Mouse (Mus musculus): ENCODE measurements around the gene Ace. TPM values are rescaled to one million over a fixed set of nuclear protein-coding genes. Genes with fewer than 3 reads are reported as not detected.

Gene Ace
- total and polyA plus RNA-seq, 3 experiments: not detected

DNA sequence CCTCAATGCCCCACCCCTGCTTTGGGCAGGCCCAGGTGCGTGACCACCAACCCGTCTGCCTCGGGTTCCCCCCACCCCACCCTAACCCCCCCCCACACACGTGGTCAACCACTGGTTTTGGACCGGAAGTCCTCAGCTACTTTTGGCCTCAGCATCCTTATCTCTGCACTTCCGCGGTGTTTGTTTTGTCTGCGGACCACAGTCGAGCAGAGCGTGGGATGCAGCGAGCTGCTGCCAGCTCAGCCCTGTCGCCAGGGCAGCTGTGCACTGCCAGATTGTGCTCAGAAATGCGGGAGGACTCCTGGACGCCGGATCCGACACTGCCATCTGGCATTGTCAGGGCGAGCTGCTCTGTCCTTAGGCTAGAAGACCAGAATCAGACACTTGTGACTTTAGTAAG is 8.4 kb upstream of the Ace start:
- ATAC-seq (ENCODE audit: extremely low read depth, insufficient number of reproducible peaks, low FRiP score, poor library complexity, severe bottlenecking): no peak
- no peaks in the 10 kb centered on the region for H3K4me1 ChIP-seq (ENCODE audit: insufficient read depth, low read depth, low read length)
- no peaks in the 10 kb centered on the region for H3K9me3 ChIP-seq (replicated peaks)
- peaks cover 4% of the 10 kb centered on the region for H3K27me3 ChIP-seq (ENCODE audit: insufficient read depth, low read length)
- TF ChIP-seq CTCF (IDR thresholded peaks at IDR 0.05; ENCODE audit: low read depth, low read length) (no peak), GATA2 (IDR thresholded peaks at IDR 0.05; ENCODE audit: borderline replicate concordance, low read depth, low read length) (no peak), TAL1 (conservative IDR thresholded peaks at IDR 0.05; ENCODE audit: low read depth, low read length) (no peak), POLR2AphosphoS5 (IDR thresholded peaks at IDR 0.05; ENCODE audit: insufficient replicate concordance, low read depth, low read length) (no peak), GATA1 (IDR thresholded peaks at IDR 0.05; ENCODE audit: borderline replicate concordance, low read length) (no peak)
- DNase-seq (ENCODE audit: low spot score): no peak
- H3K36me3 ChIP-seq (replicated peaks): no peaks in the 10 kb centered on the region
- H3K4me3 ChIP-seq (ENCODE audit: low read depth, low read length): no peak overlapping the region

- Histone ChIP-seq H3K4me3 (ENCODE audit: low read depth, low read length) (no peak overlapping the region), H3K4me1 (ENCODE audit: insufficient read depth, low read depth, low read length) (no peaks in the 10 kb centered on the region), H3K27me3 (ENCODE audit: insufficient read depth, low read length) (peaks cover 4% of the 10 kb centered on the region; the same call in 1 of the 2 replicates), H3K9me3 (replicated peaks) (no peaks in the 10 kb centered on the region), H3K36me3 (replicated peaks) (no peaks in the 10 kb centered on the region)
- ATAC-seq (ENCODE audit: extremely low read depth, insufficient number of reproducible peaks, low FRiP score, poor library complexity, severe bottlenecking): no peak
- no peak for TF ChIP-seq POLR2AphosphoS5 (IDR thresholded peaks at IDR 0.05; ENCODE audit: insufficient replicate concordance, low read depth, low read length)
- no peak for DNase-seq (ENCODE audit: low spot score)
Measured at GRCm38 (mm10) chr11:105964691-105965090, 3.1 kb upstream of the Ace start.

- no peak for DNase-seq (ENCODE audit: low spot score)
- no peak for ATAC-seq (ENCODE audit: extremely low read depth, insufficient number of reproducible peaks, low FRiP score, poor library complexity, severe bottlenecking)
- peaks cover 4% of the 10 kb centered on the region; the same call in 1 of the 2 replicates for H3K27me3 ChIP-seq (ENCODE audit: insufficient read depth, low read length)
- no peaks in the 10 kb centered on the region for H3K36me3 ChIP-seq (replicated peaks)
- H3K4me3 ChIP-seq (ENCODE audit: low read depth, low read length): no peak overlapping the region
- no peaks in the 10 kb centered on the region for H3K9me3 ChIP-seq (replicated peaks)
- H3K4me1 ChIP-seq (ENCODE audit: insufficient read depth, low read depth, low read length): no peaks in the 10 kb centered on the region
- no peak for TF ChIP-seq TAL1 (conservative IDR thresholded peaks at IDR 0.05; ENCODE audit: low read depth, low read length)
- TF ChIP-seq CTCF (IDR thresholded peaks at IDR 0.05; ENCODE audit: low read depth, low read length): no peak
- no peak for TF ChIP-seq POLR2AphosphoS5 (IDR thresholded peaks at IDR 0.05; ENCODE audit: insufficient replicate concordance, low read depth, low read length)
- no peak for TF ChIP-seq GATA2 (IDR thresholded peaks at IDR 0.05; ENCODE audit: borderline replicate concordance, low read depth, low read length)
- no peak for TF ChIP-seq GATA1 (IDR thresholded peaks at IDR 0.05; ENCODE audit: borderline replicate concordance, low read length)
Measured at GRCm38 (mm10) chr11:105966288-105966687, 1.5 kb upstream of the Ace start.

DNA sequence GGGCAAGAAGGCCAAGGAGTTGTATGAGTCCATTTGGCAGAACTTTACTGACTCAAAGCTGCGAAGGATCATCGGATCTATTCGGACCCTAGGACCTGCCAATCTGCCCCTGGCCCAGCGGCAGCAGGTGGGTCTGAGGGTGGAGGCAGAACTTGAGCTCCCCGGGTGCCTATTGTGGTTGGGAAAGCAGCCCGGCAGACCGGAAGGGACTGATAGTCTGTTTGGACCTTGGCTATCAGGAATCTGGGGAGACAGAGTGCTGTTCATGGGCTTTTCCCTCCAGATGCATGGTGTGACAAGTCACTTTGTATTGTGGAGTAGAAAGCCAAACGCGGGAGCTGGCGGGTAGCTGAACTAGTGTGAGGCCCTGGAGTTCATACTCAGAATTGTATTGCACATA is 1.2 kb downstream of the Ace start:
- H3K4me3 ChIP-seq (ENCODE audit: low read depth, low read length): no peak overlapping the region
- H3K4me1 ChIP-seq (ENCODE audit: insufficient read depth, low read depth, low read length): no peaks in the 10 kb centered on the region
- H3K27me3 ChIP-seq (ENCODE audit: insufficient read depth, low read length): peaks cover 4% of the 10 kb centered on the region; the same call in 1 of the 2 replicates
- ATAC-seq (ENCODE audit: extremely low read depth, insufficient number of reproducible peaks, low FRiP score, poor library complexity, severe bottlenecking) (no peak), DNase-seq (ENCODE audit: low spot score) (no peak)
- TF ChIP-seq TAL1 (conservative IDR thresholded peaks at IDR 0.05; ENCODE audit: low read depth, low read length) (no peak), POLR2AphosphoS5 (IDR thresholded peaks at IDR 0.05; ENCODE audit: insufficient replicate concordance, low read depth, low read length) (no peak), GATA2 (IDR thresholded peaks at IDR 0.05; ENCODE audit: borderline replicate concordance, low read depth, low read length) (no peak), CTCF (IDR thresholded peaks at IDR 0.05; ENCODE audit: low read depth, low read length) (no peak), GATA1 (IDR thresholded peaks at IDR 0.05; ENCODE audit: borderline replicate concordance, low read length) (no peak)
- no peaks in the 10 kb centered on the region for H3K36me3 ChIP-seq (replicated peaks)
- no peaks in the 10 kb centered on the region for H3K9me3 ChIP-seq (replicated peaks)

DNA sequence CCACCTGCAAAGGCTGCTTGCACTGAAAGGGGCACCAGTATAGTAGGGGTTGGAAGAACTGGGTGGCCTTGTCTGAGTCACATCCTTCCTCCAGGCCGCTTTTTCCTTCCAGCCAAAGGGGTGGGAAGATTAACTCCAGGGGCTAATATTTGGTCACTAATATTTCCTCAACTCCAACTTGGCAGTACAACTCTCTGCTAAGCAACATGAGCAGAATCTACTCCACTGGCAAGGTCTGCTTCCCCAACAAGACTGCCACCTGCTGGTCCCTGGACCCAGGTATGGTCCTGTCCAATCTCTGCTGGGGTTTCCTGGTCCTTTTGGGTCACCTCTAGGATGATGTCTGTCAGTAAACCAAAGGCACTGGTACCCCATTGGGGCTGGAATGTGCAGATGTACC is 1.8 kb downstream of the Ace start:
- H3K27me3 ChIP-seq (ENCODE audit: insufficient read depth, low read length): peaks cover 5% of the 10 kb centered on the region; the same call in 1 of the 2 replicates
- H3K9me3 ChIP-seq (replicated peaks): no peaks in the 10 kb centered on the region
- DNase-seq (ENCODE audit: low spot score) (no peak), ATAC-seq (ENCODE audit: extremely low read depth, insufficient number of reproducible peaks, low FRiP score, poor library complexity, severe bottlenecking) (no peak)
- H3K4me3 ChIP-seq (ENCODE audit: low read depth, low read length): no peak overlapping the region
- no peak for TF ChIP-seq GATA2 (IDR thresholded peaks at IDR 0.05; ENCODE audit: borderline replicate concordance, low read depth, low read length)
- H3K36me3 ChIP-seq (replicated peaks): no peaks in the 10 kb centered on the region
- H3K4me1 ChIP-seq (ENCODE audit: insufficient read depth, low read depth, low read length): no peaks in the 10 kb centered on the region

DNA sequence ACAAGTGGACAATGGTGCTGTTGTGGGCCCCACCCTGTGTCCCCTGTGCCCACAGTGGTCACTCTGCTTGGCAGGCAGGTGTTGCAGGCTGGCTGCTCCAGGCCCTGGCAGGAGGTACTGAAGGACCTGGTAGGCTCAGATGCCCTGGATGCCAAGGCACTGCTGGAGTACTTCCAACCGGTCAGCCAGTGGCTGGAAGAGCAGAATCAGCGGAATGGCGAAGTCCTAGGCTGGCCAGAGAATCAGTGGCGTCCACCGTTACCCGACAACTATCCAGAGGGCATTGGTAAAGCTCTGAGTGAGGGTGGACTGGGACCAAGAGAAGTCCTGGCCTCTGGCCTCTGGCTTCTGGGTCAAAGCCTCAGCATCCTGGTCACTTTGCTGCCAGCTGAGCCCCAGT is 6.8 kb downstream of the Ace start:
- H3K4me3 ChIP-seq (ENCODE audit: low read depth, low read length): no peak overlapping the region
- ATAC-seq (ENCODE audit: extremely low read depth, insufficient number of reproducible peaks, low FRiP score, poor library complexity, severe bottlenecking): no peak
- no peaks in the 10 kb centered on the region; the same call in 1 of the 2 replicates for H3K4me1 ChIP-seq (ENCODE audit: insufficient read depth, low read depth, low read length)
- TF ChIP-seq GATA1 (IDR thresholded peaks at IDR 0.05; ENCODE audit: borderline replicate concordance, low read length): no peak
- TF ChIP-seq GATA2 (IDR thresholded peaks at IDR 0.05; ENCODE audit: borderline replicate concordance, low read depth, low read length): no peak
- no peaks in the 10 kb centered on the region for H3K36me3 ChIP-seq (replicated peaks)
- H3K9me3 ChIP-seq (replicated peaks): no peaks in the 10 kb centered on the region
- no peak for DNase-seq (ENCODE audit: low spot score)
- H3K27me3 ChIP-seq (ENCODE audit: insufficient read depth, low read length): peaks cover 14% of the 10 kb centered on the region; the same call in 1 of the 2 replicates

DNA sequence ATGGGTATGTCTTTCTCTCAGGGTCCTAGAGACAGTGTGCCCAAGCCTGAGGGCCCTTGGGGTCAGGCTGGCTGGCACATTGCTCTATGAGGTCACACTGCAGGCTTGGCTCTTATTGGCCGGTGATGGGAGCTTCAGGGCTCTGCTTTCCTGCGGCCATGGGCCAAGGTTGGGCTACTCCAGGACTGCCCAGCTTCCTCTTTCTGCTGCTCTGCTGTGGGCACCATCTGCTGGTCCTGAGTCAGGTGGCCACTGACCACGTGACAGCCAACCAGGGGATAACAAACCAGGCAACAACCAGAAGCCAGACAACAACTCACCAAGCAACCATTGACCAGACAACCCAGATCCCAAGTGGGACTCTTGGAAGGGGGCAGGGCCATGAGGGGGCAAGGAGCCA is 7.3 kb downstream of the Ace start:
- TF ChIP-seq TAL1 (conservative IDR thresholded peaks at IDR 0.05; ENCODE audit: low read depth, low read length) (no peak), CTCF (IDR thresholded peaks at IDR 0.05; ENCODE audit: low read depth, low read length) (no peak), GATA1 (IDR thresholded peaks at IDR 0.05; ENCODE audit: borderline replicate concordance, low read length) (no peak), POLR2AphosphoS5 (IDR thresholded peaks at IDR 0.05; ENCODE audit: insufficient replicate concordance, low read depth, low read length) (no peak), GATA2 (IDR thresholded peaks at IDR 0.05; ENCODE audit: borderline replicate concordance, low read depth, low read length) (no peak)
- H3K4me3 ChIP-seq (ENCODE audit: low read depth, low read length): no peak overlapping the region
- H3K4me1 ChIP-seq (ENCODE audit: insufficient read depth, low read depth, low read length): no peaks in the 10 kb centered on the region; the same call in 1 of the 2 replicates
- H3K27me3 ChIP-seq (ENCODE audit: insufficient read depth, low read length): peaks cover 14% of the 10 kb centered on the region; the same call in 1 of the 2 replicates
- DNase-seq (ENCODE audit: low spot score) (no peak), ATAC-seq (ENCODE audit: extremely low read depth, insufficient number of reproducible peaks, low FRiP score, poor library complexity, severe bottlenecking) (no peak)
- no peaks in the 10 kb centered on the region for H3K9me3 ChIP-seq (replicated peaks)
- H3K36me3 ChIP-seq (replicated peaks): no peaks in the 10 kb centered on the region
